ENCODE assay signal across 28 mouse cellular contexts in genomic region chr4:102102241-102102640, GRCm38 (mm10). TPM values are rescaled to one million over a fixed set of nuclear protein-coding genes. Genes with fewer than 3 reads are reported as not detected.
DNase-seq lines count a peak whose midpoint lies in the region; TF ChIP-seq lines count a peak whose summit lies in the region.
"Had no signal": no experiment of that assay in that cellular context is flagged by ENCODE, and none has a peak within 500 bp of the region (broad histone marks: within the 10 kb centered on the region; RNA-seq: fewer than 3 reads in every experiment).

No protein-coding gene starts in this region.

- peak overlapping the region; percentile 1; the same call in 1 of the 2 replicates for H3K27ac ChIP-seq in left cerebral cortex, adult 2 months
- no peak overlapping the region for H3K27ac ChIP-seq in limb, embryonic 10.5 days
- H3K27ac ChIP-seq: embryonic facial prominence, embryonic 12.5 days; hindbrain, embryonic 12.5 days; hindbrain, postnatal 0 days; intestine, embryonic 15.5 days; limb, embryonic 13.5 days; macrophage; midbrain, embryonic 13.5 days; neural tube, embryonic 13.5 days; stomach, embryonic 15.5 days had no signal

- WGBS in limb, embryonic 10.5 days: 86% methylated on average over 4 of the region's 4 CpGs

- H3K36me3 ChIP-seq in limb, embryonic 10.5 days: no peaks in the 10 kb centered on the region
- H3K36me3 ChIP-seq: embryonic facial prominence, embryonic 12.5 days; hindbrain, embryonic 12.5 days; intestine, embryonic 15.5 days; limb, embryonic 13.5 days; midbrain, embryonic 13.5 days; neural tube, embryonic 13.5 days; stomach, embryonic 15.5 days had no signal

- no peaks in the 10 kb centered on the region for H3K4me1 ChIP-seq in limb, embryonic 10.5 days
- H3K4me1 ChIP-seq: embryonic facial prominence, embryonic 12.5 days; hindbrain, embryonic 12.5 days; intestine, embryonic 15.5 days; limb, embryonic 13.5 days; midbrain, embryonic 13.5 days; neural tube, embryonic 13.5 days had no signal

- H3K27me3 ChIP-seq in limb, embryonic 10.5 days (ENCODE audit: low read depth, poor library complexity, severe bottlenecking): no peaks in the 10 kb centered on the region
- H3K27me3 ChIP-seq: embryonic facial prominence, embryonic 12.5 days; hindbrain, embryonic 12.5 days; intestine, embryonic 15.5 days; limb, embryonic 13.5 days; midbrain, embryonic 13.5 days; neural tube, embryonic 13.5 days; Patski; stomach, embryonic 15.5 days had no signal

- H3K9me3 ChIP-seq in limb, embryonic 10.5 days (replicated peaks): no peaks in the 10 kb centered on the region
- H3K9me3 ChIP-seq: embryonic facial prominence, embryonic 12.5 days; hindbrain, embryonic 12.5 days; intestine, embryonic 15.5 days; limb, embryonic 13.5 days; midbrain, embryonic 13.5 days; neural tube, embryonic 13.5 days; stomach, embryonic 15.5 days had no signal

- no peak overlapping the region for H3K4me3 ChIP-seq in left cerebral cortex, adult 2 months
- no peak overlapping the region for H3K4me3 ChIP-seq in limb, embryonic 10.5 days
- H3K4me3 ChIP-seq: embryonic facial prominence, embryonic 12.5 days; hindbrain, embryonic 12.5 days; intestine, embryonic 15.5 days; limb, embryonic 13.5 days; midbrain, embryonic 13.5 days; neural tube, embryonic 13.5 days; stomach, embryonic 15.5 days had no signal

- intact Hi-C loops in left cerebral cortex, adult 2 months (cut with DNase I): no loop called here
- intact Hi-C loops in left cerebral cortex, postnatal 36 days (cut with DNase I): no loop called here

- no peak for TF ChIP-seq CTCF in left cerebral cortex, adult 2 months (IDR thresholded peaks at IDR 0.05)

- peak; percentile 32 to 61 for DNase-seq in frontal cortex, adult 2 months (ENCODE audit: extremely low spot score in 1 of 2, low spot score in 1 of 2)
- DNase-seq in frontal cortex, postnatal 25 days (ENCODE audit: low spot score in 2 of 2): no peak
- no peak for DNase-seq in left cerebral cortex, adult 2 months (ENCODE audit: extremely low spot score in 1 of 2, low spot score in 2 of 2)
- DNase-seq in left cerebral cortex, postnatal 36 days (ENCODE audit: low spot score in 2 of 2): no peak
- DNase-seq in lung, postnatal 36 days: peak; percentile 33
- no peak for DNase-seq in lung, postnatal 4 days
- DNase-seq in limb, embryonic 10.5 days (ENCODE audit: low spot score): no peak
- DNase-seq: adrenal gland, postnatal 14 days; cerebellum, adult 11-12 months; cerebellum, adult 9-11 months; embryo, embryonic 11 days; gastrocnemius, postnatal 36 days; heart, adult 18-20 months; heart, postnatal 36 days; kidney, adult 8-10 months; kidney, postnatal 14 days; right cerebral cortex, postnatal 14 days; thymus, postnatal 14 days had no signal

RNA-seq across cellular contexts. Expression of gene Pde4b, which starts 14.9 kb away (rescaled TPM):
- 66.7 and 82.2 TPM in 2 replicates for polyA plus RNA-seq in frontal cortex, adult 2 months (2012; rRNA removed)
- total RNA-seq in left cerebral cortex, adult 2 months (2021): 100 to 1,000 TPM; 123 to 127 TPM
- total RNA-seq in left cerebral cortex, postnatal 36 days (2021): 100 to 1,000 TPM; 129 to 140 TPM
- polyA plus RNA-seq in limb, embryonic 10.5 days (2016; fragmentation: Nextera tagmentation; extraction: Ambion mirVana): 4.5 and 6.2 TPM in 2 replicates

Comparison
In these comparisons a context has a peak if more than half of its experiments do, and no peak if none do; other contexts are left out.
1. DNase-seq: peak in frontal cortex, adult 2 months (2 of 2) and lung, postnatal 36 days (single experiment); none in frontal cortex, postnatal 25 days (0 of 2), left cerebral cortex, adult 2 months (0 of 2), left cerebral cortex, postnatal 36 days (0 of 2), lung, postnatal 4 days (0 of 2) and limb, embryonic 10.5 days (single experiment).